Mouse (Mus musculus) heart, postnatal 0 days (tissue): ENCODE measurements around the gene Phgr1.

Experiments used
- CTCF ChIP-seq: IDR thresholded peaks from 2 replicates; pipeline ENCODE4 v1.5.1; 2016; ENCODE audit warnings: antibody characterized with exemption, control low read depth, low read depth
- EP300 ChIP-seq: IDR thresholded peaks from 2 replicates; pipeline ENCODE4 v1.6.1; 2016; ENCODE audit warnings: antibody characterized with exemption, low read depth

GRCm38 (mm10) chr2:118804474-118804873 is 31.9 kb downstream of the Phgr1 start:
- TF ChIP-seq CTCF = no peak
- no peak for TF ChIP-seq EP300
